Comparison of ENCODE assay signal across 22 mouse cellular contexts in the genomic region with DNA sequence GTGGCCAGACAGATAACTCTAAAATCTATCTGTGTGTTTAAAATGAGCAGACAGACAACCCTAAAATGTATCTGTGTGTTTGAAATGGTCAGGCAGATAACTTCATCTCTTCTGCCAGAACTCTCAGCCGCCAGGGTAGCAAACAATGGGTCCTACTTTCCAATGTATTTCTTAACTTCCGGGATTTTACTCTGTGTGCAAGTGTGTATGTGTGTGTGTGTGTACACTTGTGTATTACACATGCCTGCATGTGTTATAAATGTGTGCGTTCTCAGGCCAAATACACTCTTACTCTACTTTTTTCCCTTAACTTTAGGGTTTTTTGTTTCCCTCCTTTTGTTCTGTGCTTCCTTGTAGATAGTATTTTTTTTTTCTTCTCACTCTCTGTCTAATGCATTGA.
DNase-seq lines count a peak whose midpoint lies in the region; ATAC-seq and TF ChIP-seq lines count a peak whose summit lies in the region.
"Had no signal": no experiment of that assay in that cellular context is flagged by ENCODE, and none has a peak within 500 bp of the region (broad histone marks: within the 10 kb centered on the region; RNA-seq: fewer than 3 reads in every experiment).

No protein-coding gene starts in this region.

- H3K4me1 ChIP-seq in lung, embryonic 14.5 days (ENCODE audit: insufficient read depth): no peaks in the 10 kb centered on the region

- peak; percentile 64 for DNase-seq in lung, embryonic 14.5 days
- no peak for DNase-seq in lung, postnatal 4 days
- DNase-seq in lung, postnatal 36 days: peak; percentile 6
- DNase-seq in lung, postnatal 10 days: no peak
- peak; percentile 7 for DNase-seq in MN1 (ENCODE audit: low spot score)
- DNase-seq: adrenal gland, adult 2 months; adrenal gland, adult 8-10 months; adrenal gland, postnatal 10 days; adrenal gland, postnatal 14 days; adrenal gland, postnatal 25 days; adrenal gland, postnatal 36 days; B cell, adult 2 months; cerebellum, adult 11 months; cerebellum, adult 11-12 months; cerebellum, adult 18-20 months; cerebellum, adult 2 months; cerebellum, adult 8-10 months had no signal

- no peaks in the 10 kb centered on the region for H3K9me3 ChIP-seq in lung, embryonic 14.5 days (ENCODE audit: low read depth, low read length)

- no peaks in the 10 kb centered on the region for H3K36me3 ChIP-seq in lung, embryonic 14.5 days (ENCODE audit: insufficient read depth)
- H3K36me3 ChIP-seq: G1E had no signal

- no peak for TF ChIP-seq CTCF in lung, embryonic 14.5 days (IDR thresholded peaks at IDR 0.05; ENCODE audit: low read depth)

- no peak overlapping the region for H3K9ac ChIP-seq in lung, embryonic 14.5 days

- H3K4me3 ChIP-seq in lung, embryonic 14.5 days (ENCODE audit: low read depth, low read length): no peak overlapping the region

- peak; percentile 61; the same call in 1 of the 2 replicates for ATAC-seq in lung, embryonic 14.5 days (ENCODE audit: insufficient read depth)
- no peak for ATAC-seq in CD4-positive, CD25-positive, alpha-beta regulatory T cell, adult 4 months
- ATAC-seq: activated CD4-positive, CD25-positive, alpha-beta regulatory T cell, adult 4 months; Patski had no signal

- WGBS in lung, embryonic 14.5 days: 27% methylated on average over 3 of the region's 3 CpGs

- no peaks in the 10 kb centered on the region for H3K27me3 ChIP-seq in lung, embryonic 14.5 days (ENCODE audit: insufficient read depth, low read length)
- H3K27me3 ChIP-seq: CH12.LX had no signal

- peak overlapping the region; percentile 3; the same call in 1 of the 2 replicates for H3K27ac ChIP-seq in lung, embryonic 14.5 days (ENCODE audit: low read depth)

- H3K4me2 ChIP-seq in lung, embryonic 14.5 days: no peak overlapping the region

Comparison
In these comparisons a context has a peak if more than half of its experiments do, and no peak if none do; other contexts are left out.
1. DNase-seq: peak in lung, embryonic 14.5 days (single experiment), lung, postnatal 36 days (single experiment) and MN1 (single experiment); none in lung, postnatal 4 days (0 of 2) and lung, postnatal 10 days (single experiment).